Mouse (Mus musculus) ES-E14 (cell line): ENCODE results near the gene Cux1.

Experiments
- CHD2 ChIP-seq: IDR thresholded peaks from 2 replicates; pipeline ENCODE4 v1.6.1; 2014; ENCODE audit warnings: mild to moderate bottlenecking, low read depth, low read length, inconsistent platforms
- HCFC1 ChIP-seq: IDR thresholded peaks from 2 replicates; pipeline ENCODE4 v1.6.1; 2012; ENCODE audit warnings: low read length, inconsistent platforms, borderline replicate concordance; ENCODE audit not compliant: insufficient read depth
- ZNF384 ChIP-seq: IDR thresholded peaks from 2 replicates; pipeline ENCODE4 v1.6.1; 2012; ENCODE audit warnings: low read depth, low read length, inconsistent platforms

- no peak for TF ChIP-seq HCFC1
- no peak for TF ChIP-seq CHD2
- TF ChIP-seq ZNF384 = no peak
These were observed 98.0 kb downstream of the Cux1 start for GRCm38 (mm10) chr5:136469301-136469700.
